Mouse (Mus musculus) MN1 (cell line): ENCODE results near the gene Gm12666.
"Not testable (repeated sequence)": the region's sequence is repeated elsewhere in the genome, so short reads cannot be mapped to it uniquely, and the experiment has no call there.

Source experiments
- DNase-seq: peaks from one replicate; pipeline ENCODE4 v3.0.0-alpha.2; 2016; ENCODE audit warnings: low spot score

The Gm12666 gene

GRCm38 (mm10) chr4:92191649-92192048 lies at the start of gene Gm12666:
Gene Gm12666, minus strand, starts transcription at chr4:92191749.
- not testable (repeated sequence) for DNase-seq

- no peak for DNase-seq
Observed at GRCm38 (mm10) chr4:92226326-92226725, 34.8 kb upstream of the Gm12666 start.

- no peak for DNase-seq
Observed at GRCm38 (mm10) chr4:92216286-92216685, 24.7 kb upstream of the Gm12666 start.

- DNase-seq = no peak
Observed at GRCm38 (mm10) chr4:92152646-92153045, 38.9 kb downstream of the Gm12666 start.

- no peak for DNase-seq
Observed at GRCm38 (mm10) chr4:92147134-92147533, 44.4 kb downstream of the Gm12666 start, which contains the start of gene Izumo3. Gene Izumo3, minus strand, starts transcription at chr4:92147234.
